ENCODE assay signal across 19 mouse cellular contexts in genomic region chr10:71180057-71180456, GRCm38 (mm10). TPM values are rescaled to one million over a fixed set of nuclear protein-coding genes. Genes with fewer than 3 reads are reported as not detected.
A peak's percentile ranks its signal among the peaks of the same experiment; 100 is the strongest.
DNase-seq lines count a peak whose midpoint lies in the region; ATAC-seq and TF ChIP-seq lines count a peak whose summit lies in the region.
"Had no signal": no experiment of that assay in that cellular context is flagged by ENCODE, and none has a peak within 500 bp of the region (broad histone marks: within the 10 kb centered on the region; RNA-seq: fewer than 3 reads in every experiment).

No protein-coding gene starts in this region.

- WGBS in kidney, adult 2 months: 90% methylated on average over 2 of the region's 2 CpGs
- 76% methylated on average over 2 of the region's 2 CpGs for WGBS in kidney, embryonic 15.5 days
- WGBS in midbrain, embryonic 11.5 days: 68% methylated on average over 2 of the region's 2 CpGs
- 79% methylated on average over 2 of the region's 2 CpGs for WGBS in midbrain, embryonic 15.5 days

- H3K4me2 ChIP-seq in kidney, embryonic 15.5 days: no peak overlapping the region
- H3K4me2 ChIP-seq in midbrain, embryonic 11.5 days: no peak overlapping the region
- H3K4me2 ChIP-seq in midbrain, embryonic 15.5 days: no peak overlapping the region
- H3K4me2 ChIP-seq: forebrain, embryonic 12.5 days; heart, embryonic 13.5 days; midbrain, embryonic 12.5 days had no signal

- H3K36me3 ChIP-seq in kidney, adult 2 months (ENCODE audit: control insufficient read depth, insufficient read depth, low read length): no peaks in the 10 kb centered on the region
- no peaks in the 10 kb centered on the region for H3K36me3 ChIP-seq in kidney, embryonic 15.5 days
- H3K36me3 ChIP-seq in midbrain, embryonic 11.5 days (ENCODE audit: control insufficient read depth, insufficient read depth, low read length): no peaks in the 10 kb centered on the region
- no peaks in the 10 kb centered on the region for H3K36me3 ChIP-seq in midbrain, embryonic 15.5 days (replicated peaks)
- H3K36me3 ChIP-seq: forebrain, embryonic 12.5 days; heart, embryonic 13.5 days; limb, embryonic 10.5 days; midbrain, embryonic 12.5 days had no signal

- H3K4me3 ChIP-seq in kidney, adult 2 months (ENCODE audit: insufficient read depth, low read depth, low read length): no peak overlapping the region
- H3K4me3 ChIP-seq in kidney, embryonic 15.5 days (replicated peaks): no peak overlapping the region
- H3K4me3 ChIP-seq in midbrain, embryonic 11.5 days (ENCODE audit: low read depth, low read length): no peak overlapping the region
- H3K4me3 ChIP-seq in midbrain, embryonic 15.5 days: no peak overlapping the region
- no peak overlapping the region for H3K4me3 ChIP-seq in embryonic fibroblast, embryonic 13.5 days (ENCODE audit: insufficient read depth, low read length)
- H3K4me3 ChIP-seq: forebrain, embryonic 12.5 days; heart, embryonic 13.5 days; limb, embryonic 10.5 days; midbrain, embryonic 12.5 days had no signal

- no peak for TF ChIP-seq POLR2A in kidney, adult 2 months (IDR thresholded peaks at IDR 0.05; ENCODE audit: low read depth, low read length)
- TF ChIP-seq POLR2A in embryonic fibroblast, embryonic 13.5 days (IDR thresholded peaks at IDR 0.05; ENCODE audit: low read depth, low read length): no peak

- peak; percentile 35 for TF ChIP-seq CTCF in kidney, adult 2 months (conservative IDR thresholded peaks at IDR 0.05; ENCODE audit: insufficient read depth, insufficient read length, low read depth, low read length)
- peak; percentile 24 for TF ChIP-seq CTCF in Patski (IDR thresholded peaks at IDR 0.05)
- TF ChIP-seq CTCF in embryonic fibroblast, embryonic 13.5 days (IDR thresholded peaks at IDR 0.05; ENCODE audit: borderline replicate concordance, insufficient read depth, low read length): 0 out of 2 replicates have a peak, but pooled peaks have one; percentile 13

- H3K4me1 ChIP-seq in kidney, adult 2 months (ENCODE audit: control insufficient read depth, insufficient read depth, low read length): peaks cover 4% of the 10 kb centered on the region
- H3K4me1 ChIP-seq in kidney, embryonic 15.5 days: 0 out of 2 replicates have a peak, but pooled peaks cover 5% of the 10 kb centered on the region
- no peaks in the 10 kb centered on the region for H3K4me1 ChIP-seq in midbrain, embryonic 11.5 days (ENCODE audit: control insufficient read depth, insufficient read depth, low read length)
- H3K4me1 ChIP-seq in midbrain, embryonic 15.5 days: no peaks in the 10 kb centered on the region
- H3K4me1 ChIP-seq in embryonic fibroblast, embryonic 13.5 days (ENCODE audit: control insufficient read depth, insufficient read depth, low read length): peaks cover 5% of the 10 kb centered on the region; the same call in 1 of the 2 replicates
- H3K4me1 ChIP-seq: forebrain, embryonic 12.5 days; midbrain, embryonic 12.5 days had no signal

- POLR2A ChIA-PET in Patski (lab: Charles Lee): no interaction called here

- H3K27ac ChIP-seq in kidney, adult 2 months (ENCODE audit: insufficient read depth, low read depth, low read length): no peak overlapping the region
- no peak overlapping the region for H3K27ac ChIP-seq in kidney, embryonic 15.5 days
- H3K27ac ChIP-seq in midbrain, embryonic 11.5 days (ENCODE audit: low read depth, low read length): no peak overlapping the region
- no peak overlapping the region for H3K27ac ChIP-seq in midbrain, embryonic 15.5 days
- H3K27ac ChIP-seq in embryonic fibroblast, embryonic 13.5 days (ENCODE audit: insufficient read depth, low read length): no peak overlapping the region
- H3K27ac ChIP-seq: forebrain, embryonic 12.5 days; heart, embryonic 13.5 days; limb, embryonic 10.5 days; macrophage; midbrain, embryonic 12.5 days had no signal

- in situ Hi-C loops in Patski (cut with MboI; ENCODE audit: low pct_unique_long_range_greater_than_20kb): no loop called here

- ATAC-seq in kidney, embryonic 15.5 days (replicated peaks; ENCODE audit: low FRiP score): no peak
- no peak for ATAC-seq in midbrain, embryonic 11.5 days (ENCODE audit: low FRiP score)
- ATAC-seq in midbrain, embryonic 15.5 days (replicated peaks): no peak
- ATAC-seq in Patski: no peak
- ATAC-seq: hindbrain, embryonic 16.5 days had no signal

- H3K9ac ChIP-seq in kidney, embryonic 15.5 days: no peak overlapping the region
- no peak overlapping the region for H3K9ac ChIP-seq in midbrain, embryonic 11.5 days (ENCODE audit: low read length)
- H3K9ac ChIP-seq in midbrain, embryonic 15.5 days: no peak overlapping the region
- H3K9ac ChIP-seq: forebrain, embryonic 12.5 days; heart, embryonic 13.5 days; midbrain, embryonic 12.5 days had no signal

- CTCF ChIA-PET in Patski (lab: Charles Lee): no interaction called here

- no peaks in the 10 kb centered on the region for H3K9me3 ChIP-seq in kidney, embryonic 15.5 days (replicated peaks)
- H3K9me3 ChIP-seq in midbrain, embryonic 11.5 days (ENCODE audit: control insufficient read depth, low read length): no peaks in the 10 kb centered on the region
- no peaks in the 10 kb centered on the region for H3K9me3 ChIP-seq in midbrain, embryonic 15.5 days
- H3K9me3 ChIP-seq: heart, embryonic 13.5 days; limb, embryonic 10.5 days; midbrain, embryonic 12.5 days had no signal

- no peak for DNase-seq in kidney, adult 2 months
- peak; percentile 76 for DNase-seq in midbrain, embryonic 11.5 days (ENCODE audit: low spot score, missing footprints)
- no peak for DNase-seq in Patski (ENCODE audit: low read depth, low spot score)
- no peak for DNase-seq in cerebellum, adult 9-11 months
- DNase-seq: adrenal gland, postnatal 25 days; cerebellum, adult 9-10 months; heart, postnatal 36 days; kidney, adult 9 months; retina, postnatal 1 day; thymus, adult 2 months had no signal

- H3K27me3 ChIP-seq in kidney, adult 2 months (replicated peaks; ENCODE audit: control insufficient read depth, insufficient read depth, low read length): no peaks in the 10 kb centered on the region
- H3K27me3 ChIP-seq in kidney, embryonic 15.5 days: no peaks in the 10 kb centered on the region
- H3K27me3 ChIP-seq in midbrain, embryonic 11.5 days (ENCODE audit: control insufficient read depth, insufficient read depth, low read length): no peaks in the 10 kb centered on the region
- H3K27me3 ChIP-seq in midbrain, embryonic 15.5 days (replicated peaks): no peaks in the 10 kb centered on the region
- H3K27me3 ChIP-seq in Patski: no peaks in the 10 kb centered on the region
- H3K27me3 ChIP-seq: forebrain, embryonic 12.5 days; heart, embryonic 13.5 days; midbrain, embryonic 12.5 days had no signal

RNA-seq across cellular contexts. Expression of gene Bicc1, which starts 20.6 kb away (rescaled TPM):
- polyA plus RNA-seq in kidney, adult 2 months (2012; rRNA removed): 69.0 and 78.8 TPM in 2 replicates
- polyA plus RNA-seq in kidney, embryonic 15.5 days (2015; fragmentation: Nextera tagmentation; extraction: Ambion mirVana): 39.4 and 40.3 TPM in 2 replicates
- polyA plus RNA-seq in midbrain, embryonic 11.5 days (2014; fragmentation: Nextera tagmentation; extraction: Ambion mirVana): 9.2 and 9.6 TPM in 2 replicates
- 6.2 and 6.3 TPM in 2 replicates for polyA plus RNA-seq in midbrain, embryonic 15.5 days (2015; fragmentation: Nextera tagmentation; extraction: Ambion mirVana)
- 384 TPM for polyA plus RNA-seq in Patski (2021)
- 53.8 and 86.8 TPM in 2 replicates for polyA plus RNA-seq in embryonic fibroblast, embryonic 13.5 days (2011; ENCODE audit: insufficient read length, low read depth, missing spikeins)
- polyA plus RNA-seq: macrophage had no signal

RNA-seq across cellular contexts. Expression of gene Tfam, which starts 58.0 kb away (rescaled TPM):
- 9.0 and 12.8 TPM in 2 replicates for polyA plus RNA-seq in kidney, adult 2 months (2012; rRNA removed)
- polyA plus RNA-seq in kidney, embryonic 15.5 days (2015; fragmentation: Nextera tagmentation; extraction: Ambion mirVana): 82.9 and 87.4 TPM in 2 replicates
- 101 and 111 TPM in 2 replicates for polyA plus RNA-seq in midbrain, embryonic 11.5 days (2014; fragmentation: Nextera tagmentation; extraction: Ambion mirVana)
- 42.0 and 51.4 TPM in 2 replicates for polyA plus RNA-seq in midbrain, embryonic 15.5 days (2015; fragmentation: Nextera tagmentation; extraction: Ambion mirVana)
- polyA plus RNA-seq in Patski (2021): 75.9 TPM
- 35.8 and 43.6 TPM in 2 replicates for polyA plus RNA-seq in embryonic fibroblast, embryonic 13.5 days (2011; ENCODE audit: insufficient read length, low read depth, missing spikeins)
